Mouse (Mus musculus): ENCODE measurements around the gene Traf3.

DNA sequence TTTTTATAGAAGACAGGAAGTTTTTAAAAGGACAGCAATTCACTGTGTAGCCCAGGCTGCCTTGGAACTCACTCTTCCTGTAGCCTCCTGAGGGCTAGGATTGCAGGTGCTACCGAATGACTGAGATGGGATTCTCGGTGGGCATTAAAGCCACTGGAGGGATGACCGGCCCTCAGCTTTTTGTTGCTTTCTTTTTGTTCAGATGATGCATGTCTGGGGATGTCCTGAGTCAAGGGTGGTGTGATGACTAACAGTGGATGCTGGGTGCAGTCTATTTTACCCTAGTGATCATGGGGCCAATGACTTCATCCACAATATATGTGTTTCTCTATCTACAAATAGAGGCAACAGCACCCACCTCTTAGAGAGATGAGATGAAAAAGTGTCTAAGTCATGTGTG is 20.8 kb downstream of the Traf3 start:
- TF ChIP-seq CTCF (IDR thresholded peaks at IDR 0.05; ENCODE audit: insufficient read depth, low read length) (no peak), POLR2A (IDR thresholded peaks at IDR 0.05; ENCODE audit: borderline replicate concordance, extremely low read depth, low read depth, low read length) (no peak)

Data from lung, adult 2 months (tissue).